Mouse (Mus musculus) erythroblast, adult 5-6 weeks (primary cell): ENCODE measurements around the gene Muc4. TPM values are rescaled to one million over a fixed set of nuclear protein-coding genes. Genes with fewer than 3 reads are reported as not detected.

Experiments
- ATAC-seq: replicated peaks from 2 replicates; pipeline ENCODE4 v1.8.0; 2016; ENCODE audit warnings: moderate number of reproducible peaks, mild to moderate bottlenecking, moderate TSS enrichment, inconsistent platforms; ENCODE audit not compliant: poor library complexity, low FRiP score, severe bottlenecking
- total RNA-seq, 2 experiments: library from RNA; stranded (forward) in 1 of 2; stranded (reverse) in 1 of 2; fragments of 150-400 nt in 1 of 2; fragments of 200-764, 138-1000 nt in 1 of 2; gene quantifications; 2 replicates each; pipeline versions ENCODE4 v1.2.3 to v1.2.4; 2015 to 2017; ENCODE audit warnings: low replicate concordance in 2 of 2

Gene Muc4
- total RNA-seq, 2 experiments from 2014 or later = 0.26 TPM; not detected in 1

GRCm38 (mm10) chr16:32723767-32724166, 11.9 kb upstream of the Muc4 start:
- no peak for ATAC-seq

DNA sequence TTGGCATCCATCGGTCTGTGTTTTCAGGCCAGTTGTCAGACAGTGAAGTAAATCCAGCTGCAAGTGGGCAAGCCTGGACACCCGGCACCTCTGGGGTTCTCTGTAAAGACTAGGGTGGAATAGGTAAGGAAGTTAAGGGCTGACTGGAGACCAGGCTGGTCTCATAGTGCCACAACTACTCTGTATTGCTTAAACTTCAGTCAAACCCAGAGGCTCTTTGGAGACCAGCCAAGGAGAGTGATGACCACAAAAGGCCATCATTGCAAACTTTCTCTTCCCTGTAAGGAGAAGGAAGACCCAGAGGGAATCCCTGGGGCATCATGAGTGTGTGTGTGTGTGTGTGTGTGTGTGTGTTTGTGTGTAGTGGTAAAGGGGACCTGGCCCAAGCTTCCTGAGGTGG, 11.4 kb upstream of the Muc4 start:
- no peak for ATAC-seq

- ATAC-seq = no peak
Measured at GRCm38 (mm10) chr16:32726501-32726900, 9.2 kb upstream of the Muc4 start.

GRCm38 (mm10) chr16:32728240-32728639, 7.4 kb upstream of the Muc4 start:
- ATAC-seq = no peak

GRCm38 (mm10) chr16:32728730-32729129, 7.0 kb upstream of the Muc4 start:
- ATAC-seq = no peak

DNA sequence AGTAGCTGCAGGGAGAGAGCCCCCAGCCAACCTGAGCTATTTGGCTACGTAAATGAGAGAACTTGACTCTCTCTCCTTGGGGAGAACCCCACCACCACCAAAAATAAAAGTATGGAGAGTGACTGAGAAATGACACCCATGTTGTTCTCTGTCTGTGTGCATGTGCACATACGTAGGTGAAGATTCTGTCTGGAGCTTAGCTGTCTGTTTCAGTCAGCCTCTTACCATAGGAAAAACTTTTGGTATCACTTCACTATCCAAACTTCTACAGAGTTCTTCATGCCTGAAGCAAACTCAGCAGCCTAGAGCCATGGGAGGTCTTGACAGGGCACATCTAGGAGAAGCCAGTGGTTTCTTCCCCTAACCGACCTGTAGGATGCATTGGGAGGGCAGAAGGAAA, 2.5 kb upstream of the Muc4 start:
- no peak for ATAC-seq

DNA sequence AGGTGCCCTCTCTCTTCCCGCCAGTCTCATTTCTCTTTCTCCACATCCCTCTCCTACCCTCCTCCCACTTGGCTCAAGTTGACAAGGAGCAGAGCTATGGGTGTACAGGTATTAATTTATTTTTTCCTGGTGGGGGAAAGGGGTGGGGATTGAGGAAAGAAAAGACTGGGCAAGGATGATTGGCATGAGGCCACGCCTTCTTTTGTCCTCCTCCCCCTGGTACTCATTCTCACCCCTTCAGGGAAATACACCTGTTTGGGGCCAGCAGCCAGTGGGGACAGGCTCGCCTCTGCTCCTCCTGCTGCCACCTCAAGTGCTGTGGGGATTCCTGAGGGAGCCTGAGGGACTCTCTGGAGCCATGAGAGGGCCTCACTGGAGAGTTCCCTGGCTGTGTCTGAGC, 336 bp downstream of the Muc4 start:
- no peak for ATAC-seq

DNA sequence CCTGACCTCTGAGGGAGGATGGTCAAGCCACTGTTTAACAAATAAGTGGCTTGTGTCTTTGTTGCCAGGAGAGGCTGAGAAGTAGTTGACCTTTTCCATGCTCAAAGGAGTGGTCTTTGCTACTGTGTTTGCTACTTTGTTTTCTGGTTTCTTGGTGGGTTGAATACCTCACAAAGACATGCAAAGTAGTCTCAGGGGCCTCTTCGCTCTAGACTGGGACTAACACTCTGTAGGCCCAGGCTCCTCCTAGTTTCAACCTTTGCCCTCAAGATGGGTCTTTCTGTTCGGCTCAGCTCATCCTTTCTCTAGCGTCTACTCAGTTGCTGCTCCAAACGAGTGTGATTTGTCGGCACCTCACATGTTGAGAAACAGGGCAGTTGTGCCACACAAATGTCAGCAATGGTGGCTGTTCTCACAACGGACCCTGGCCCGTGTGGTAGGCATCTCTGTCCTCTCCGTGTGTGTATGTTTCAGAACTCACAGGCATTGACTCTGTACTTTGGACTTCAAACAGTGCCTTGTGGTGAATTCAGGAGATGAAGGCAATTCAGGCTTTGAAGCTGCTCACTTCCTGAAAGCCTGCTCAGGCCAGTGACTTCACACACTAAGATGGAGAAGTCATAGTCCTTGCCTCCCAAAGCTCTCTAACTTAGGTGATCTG, 4.4 kb downstream of the Muc4 start:
- ATAC-seq = no peak

- no peak for ATAC-seq
Measured at GRCm38 (mm10) chr16:32741366-32741765, 5.7 kb downstream of the Muc4 start.

DNA sequence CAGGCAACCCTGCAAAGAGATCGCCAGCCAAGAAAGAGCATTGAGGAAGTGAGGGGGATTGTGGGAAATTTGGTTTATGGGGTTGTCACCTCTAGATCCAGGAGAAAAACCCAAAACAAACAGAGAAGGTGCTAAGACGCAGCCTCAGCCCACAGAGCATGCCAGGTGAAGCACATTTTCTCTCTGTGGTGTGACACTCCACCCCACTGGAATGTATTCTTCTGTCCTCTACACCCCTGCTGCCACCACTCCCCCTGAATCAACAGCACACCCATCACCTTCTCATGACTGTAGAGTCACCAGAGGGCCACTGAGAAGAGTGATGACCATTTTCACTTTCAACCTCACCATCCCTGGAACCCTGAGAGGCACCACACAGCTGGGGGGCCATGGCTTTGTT, 7.0 kb downstream of the Muc4 start:
- ATAC-seq = no peak

DNA sequence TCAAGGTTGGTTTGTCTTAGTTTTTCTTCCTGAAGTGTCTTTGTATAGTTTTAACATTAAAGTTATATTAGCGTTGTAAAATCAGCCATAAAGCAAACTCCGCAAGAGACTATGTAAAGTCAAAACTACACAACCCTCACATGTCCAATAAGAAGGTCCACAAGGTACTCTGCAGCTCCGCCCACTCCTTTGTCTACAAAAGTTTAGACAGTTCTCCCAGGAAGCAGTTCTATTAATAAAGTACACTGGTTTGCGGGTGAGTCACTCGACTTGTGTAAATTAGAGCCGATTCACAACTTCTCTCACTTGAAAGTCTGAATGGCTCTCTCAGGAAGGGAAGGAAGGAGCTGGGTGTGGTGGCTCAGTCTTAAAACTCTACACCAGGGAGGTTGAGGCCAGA, 10.2 kb downstream of the Muc4 start:
- no peak for ATAC-seq

- no peak for ATAC-seq
Measured at GRCm38 (mm10) chr16:32750242-32751127, 14.8 kb downstream of the Muc4 start.

DNA sequence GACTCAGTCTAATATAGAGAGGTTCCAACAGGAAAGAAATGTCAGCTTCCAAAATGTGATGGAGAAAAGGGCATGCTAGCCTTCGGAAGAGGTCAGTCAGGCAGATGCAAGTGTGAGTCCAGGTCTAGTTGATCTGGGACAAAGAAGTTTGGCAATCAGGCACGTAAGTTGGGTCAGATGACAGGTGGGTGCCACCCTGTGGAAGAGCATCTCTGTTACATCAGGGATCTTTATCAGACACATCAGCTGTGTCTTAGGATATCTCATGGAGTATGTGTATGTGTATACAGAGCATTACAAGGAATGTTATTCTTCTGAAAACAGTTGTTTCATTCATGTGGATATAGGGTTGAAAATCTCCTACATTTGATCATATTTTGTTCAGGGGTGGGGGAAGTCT, 28.9 kb downstream of the Muc4 start:
- ATAC-seq = no peak

GRCm38 (mm10) chr16:32764961-32765360, 29.3 kb downstream of the Muc4 start:
- no peak for ATAC-seq

DNA sequence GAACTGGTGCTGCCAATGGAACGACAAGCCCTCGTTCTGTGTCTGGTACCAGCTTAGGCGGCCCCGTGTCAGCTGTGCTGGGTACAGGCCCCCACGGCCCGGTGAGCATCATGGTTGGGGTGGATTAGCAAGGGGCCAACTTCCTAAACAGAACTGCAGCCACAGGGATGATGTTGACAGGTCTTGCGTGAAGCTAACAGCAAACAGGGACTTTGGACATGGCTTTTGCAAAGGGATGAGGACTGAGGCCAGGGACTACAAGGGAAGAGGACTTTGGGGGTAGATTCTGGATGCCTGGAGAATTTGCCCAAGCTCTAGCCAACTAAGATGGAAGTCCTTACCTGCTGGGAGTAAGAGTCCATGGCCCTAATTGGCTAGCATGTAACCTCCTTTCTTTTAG, 31.2 kb downstream of the Muc4 start:
- ATAC-seq = no peak

GRCm38 (mm10) chr16:32776676-32777075, 41.0 kb downstream of the Muc4 start:
- ATAC-seq = no peak

GRCm38 (mm10) chr16:32778956-32779355, 43.3 kb downstream of the Muc4 start:
- no peak for ATAC-seq

DNA sequence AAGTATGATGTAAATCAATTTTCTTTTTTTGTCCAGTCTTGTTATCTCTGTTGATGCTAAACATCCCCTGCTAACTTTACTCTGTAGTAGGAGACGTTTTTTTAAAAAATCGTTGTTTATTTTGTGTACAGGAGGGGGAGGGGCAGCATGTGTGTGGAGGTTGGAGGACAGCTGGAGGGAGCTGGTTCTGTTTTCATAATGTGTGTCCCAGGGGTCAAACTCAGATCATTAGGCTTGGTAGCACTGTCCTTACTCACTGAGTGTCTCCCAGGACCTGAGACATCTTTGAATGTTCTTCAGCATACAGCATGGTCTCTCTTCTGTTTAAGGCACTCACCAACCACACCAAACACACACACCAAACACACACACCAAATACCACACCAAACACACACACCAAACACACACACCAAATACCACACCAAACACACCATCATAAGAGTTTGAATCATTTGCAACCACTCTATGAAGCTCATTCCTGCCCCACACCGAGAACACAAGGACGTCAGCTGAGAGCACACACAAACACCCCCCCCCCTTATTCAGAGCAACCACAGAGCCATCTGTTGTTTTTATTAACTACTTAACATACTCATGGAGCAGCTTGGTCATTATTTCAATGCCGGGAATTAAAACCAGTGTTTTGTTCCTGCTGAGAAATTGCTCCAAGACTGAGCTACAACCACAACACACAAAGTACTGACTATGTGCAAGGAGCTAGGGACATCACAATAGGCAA, 47.8 kb downstream of the Muc4 start:
- ATAC-seq = no peak

GRCm38 (mm10) chr16:32784840-32785239, 49.2 kb downstream of the Muc4 start:
- no peak for ATAC-seq

DNA sequence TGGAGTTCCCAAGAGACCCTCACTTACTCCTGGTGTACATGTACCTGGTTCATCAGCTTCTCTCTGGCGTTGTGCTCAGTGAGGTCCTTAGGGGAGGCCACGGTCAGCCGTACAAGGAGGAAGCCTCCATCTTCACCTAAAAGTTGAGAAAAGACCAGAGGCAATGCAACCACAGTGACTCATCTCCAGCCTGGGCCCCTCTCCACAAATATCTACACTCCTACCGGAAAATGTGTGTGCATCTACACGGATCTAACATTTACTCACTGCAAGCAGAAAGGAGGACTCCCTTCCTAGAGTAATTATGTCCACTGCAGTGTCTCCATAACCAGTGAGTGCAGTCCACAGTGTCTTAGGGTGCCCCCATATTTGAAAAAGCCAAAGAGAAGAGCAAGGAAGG, 54.4 kb downstream of the Muc4 start:
- ATAC-seq = no peak

DNA sequence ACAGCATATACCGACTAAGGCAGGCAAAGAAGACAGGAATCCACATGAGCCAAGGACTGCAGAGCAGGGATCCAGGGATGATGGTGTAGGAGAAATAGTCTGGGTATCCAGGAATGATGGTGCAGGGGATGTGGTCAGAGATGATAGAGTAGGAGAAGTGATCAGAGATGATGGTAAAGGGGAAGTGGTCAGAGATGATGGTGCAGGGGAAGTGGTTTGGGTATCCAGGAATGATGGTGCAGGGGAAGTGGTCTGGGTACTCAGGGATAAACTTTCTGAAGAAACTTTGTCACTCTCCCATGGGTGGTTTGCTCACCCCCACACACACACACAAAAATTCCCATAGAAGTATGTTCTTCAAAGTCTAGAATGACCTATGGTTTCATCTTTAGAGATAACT, 59.5 kb downstream of the Muc4 start:
- no peak for ATAC-seq
